Mouse (Mus musculus) heart, embryonic 15.5 days (tissue): ENCODE results near the gene Espn. TPM values are rescaled to one million over a fixed set of nuclear protein-coding genes. Genes with fewer than 3 reads are reported as not detected.
A peak's percentile ranks its signal among the peaks of the same experiment; 100 is the strongest.

Experiments used
- ATAC-seq: fragments of 200-750 bp; cut with Nextera tagmentation; replicated peaks from 2 replicates; pipeline ENCODE4 v1.8.0; 2017; ENCODE audit warnings: low read depth, moderate TSS enrichment; ENCODE audit not compliant: insufficient number of reproducible peaks, insufficient read depth, low FRiP score
- H3K27ac ChIP-seq: fragments of 300-500 bp; sonication (generic); 2 replicates; pipeline ENCODE4 v1.5.1; 2015; ENCODE audit warnings: mild to moderate bottlenecking, inconsistent platforms
- H3K27me3 ChIP-seq: fragments of 300-500 bp; sonication (generic); 2 replicates; pipeline ENCODE4 v1.6.1; 2015; ENCODE audit warnings: inconsistent platforms
- H3K36me3 ChIP-seq: fragments of 300-500 bp; sonication (generic); 2 replicates; pipeline ENCODE4 v1.6.1; 2015; ENCODE audit warnings: mild to moderate bottlenecking, inconsistent platforms
- H3K4me1 ChIP-seq: fragments of 300-500 bp; sonication (generic); replicated peaks from 2 replicates; pipeline ENCODE4 v1.6.1; 2015; ENCODE audit warnings: inconsistent platforms
- H3K4me2 ChIP-seq: fragments of 300-500 bp; sonication (generic); 2 replicates; pipeline ENCODE4 v1.6.1; 2015; ENCODE audit warnings: inconsistent platforms, mild to moderate bottlenecking, moderate library complexity
- H3K4me3 ChIP-seq: fragments of 300-500 bp; sonication (generic); 2 replicates; pipeline ENCODE4 v1.5.1; 2015; ENCODE audit warnings: mild to moderate bottlenecking, inconsistent platforms
- H3K9ac ChIP-seq: fragments of 300-500 bp; sonication (generic); 2 replicates; pipeline ENCODE4 v1.6.1; 2015; ENCODE audit warnings: mild to moderate bottlenecking, inconsistent platforms
- H3K9me3 ChIP-seq: fragments of 300-500 bp; sonication (generic); replicated peaks from 2 replicates; pipeline ENCODE4 v1.6.1; 2016; ENCODE audit warnings: inconsistent platforms
- WGBS: fragments of 180-500 bp; shearing (Covaris S2); methylation state at CpG from one replicate; pipeline ENCODE4 v1.1.7; 2015; ENCODE audit warnings: mixed read lengths; 5-methylcytosine and 5-hydroxymethylcytosine counted together
- polyA plus RNA-seq: library from polyadenylated mRNA; unstranded; fragments of >200 nt; fragmentation: Nextera tagmentation; extraction: Ambion mirVana; gene quantifications from 2 replicates; pipeline ENCODE4 v1.2.1, GENCODE M21; 2015

Espn gene
- polyA plus RNA-seq, 1 experiment from 2014 or later = 0.93 TPM

DNA sequence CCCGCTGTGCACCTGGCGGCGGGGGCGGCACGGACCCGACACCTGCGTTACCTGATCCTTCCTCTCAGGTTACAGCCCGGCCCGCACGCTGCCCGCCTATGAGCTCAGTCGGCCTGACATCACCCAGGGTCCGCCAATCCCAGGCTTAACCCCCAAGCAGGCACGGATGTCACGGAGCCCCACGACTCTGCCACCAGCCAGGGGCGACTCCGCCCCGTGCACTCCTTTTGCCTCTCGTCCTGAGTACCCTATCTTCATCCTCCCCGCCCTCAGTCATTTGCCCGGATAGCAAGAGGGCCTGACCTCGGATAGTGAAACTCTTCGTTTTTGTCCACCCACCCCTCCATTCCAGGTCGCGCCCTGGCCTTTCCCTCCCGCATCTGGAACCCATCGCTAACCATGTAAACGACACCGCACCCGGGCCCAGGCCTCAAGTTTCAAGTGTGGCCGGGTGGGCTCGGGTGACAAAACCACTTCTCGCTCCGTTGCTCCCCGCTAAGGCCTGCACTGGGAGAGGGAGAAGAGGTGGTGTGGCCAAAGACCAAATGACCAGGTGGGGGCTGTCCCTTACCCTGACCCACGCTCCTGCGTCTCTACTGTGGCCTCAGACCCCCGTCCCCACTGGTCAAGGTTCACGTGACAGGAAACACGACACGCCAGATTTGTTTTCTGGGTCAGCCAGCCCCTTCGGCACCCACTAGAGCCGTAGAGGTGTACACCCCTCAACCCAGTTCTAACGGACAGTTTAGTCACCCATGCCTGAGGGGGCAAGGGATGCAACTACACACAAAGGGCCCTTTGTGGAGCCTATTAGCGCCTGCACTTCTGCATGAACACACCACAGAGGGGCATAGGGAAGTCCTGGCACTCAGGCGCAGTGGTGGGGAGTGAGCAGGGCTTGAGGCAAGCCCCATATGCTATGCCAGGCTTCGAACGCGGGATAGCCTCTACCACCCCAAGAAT is 20.1 kb downstream of the Espn start:
- no peak overlapping the region for H3K9ac ChIP-seq
- no peak overlapping the region for H3K27ac ChIP-seq
- H3K27me3 ChIP-seq = peaks cover 84% of the 10 kb centered on the region
- WGBS = 9% methylated on average over 50 of the region's 50 CpGs
- H3K9me3 ChIP-seq = no peaks in the 10 kb centered on the region
- no peaks in the 10 kb centered on the region for H3K36me3 ChIP-seq
- peak overlapping the region; percentile 80 for H3K4me2 ChIP-seq
- no peak for ATAC-seq
- H3K4me1 ChIP-seq = peaks cover 29% of the 10 kb centered on the region
- H3K4me3 ChIP-seq = peak overlapping the region; percentile 46

DNA sequence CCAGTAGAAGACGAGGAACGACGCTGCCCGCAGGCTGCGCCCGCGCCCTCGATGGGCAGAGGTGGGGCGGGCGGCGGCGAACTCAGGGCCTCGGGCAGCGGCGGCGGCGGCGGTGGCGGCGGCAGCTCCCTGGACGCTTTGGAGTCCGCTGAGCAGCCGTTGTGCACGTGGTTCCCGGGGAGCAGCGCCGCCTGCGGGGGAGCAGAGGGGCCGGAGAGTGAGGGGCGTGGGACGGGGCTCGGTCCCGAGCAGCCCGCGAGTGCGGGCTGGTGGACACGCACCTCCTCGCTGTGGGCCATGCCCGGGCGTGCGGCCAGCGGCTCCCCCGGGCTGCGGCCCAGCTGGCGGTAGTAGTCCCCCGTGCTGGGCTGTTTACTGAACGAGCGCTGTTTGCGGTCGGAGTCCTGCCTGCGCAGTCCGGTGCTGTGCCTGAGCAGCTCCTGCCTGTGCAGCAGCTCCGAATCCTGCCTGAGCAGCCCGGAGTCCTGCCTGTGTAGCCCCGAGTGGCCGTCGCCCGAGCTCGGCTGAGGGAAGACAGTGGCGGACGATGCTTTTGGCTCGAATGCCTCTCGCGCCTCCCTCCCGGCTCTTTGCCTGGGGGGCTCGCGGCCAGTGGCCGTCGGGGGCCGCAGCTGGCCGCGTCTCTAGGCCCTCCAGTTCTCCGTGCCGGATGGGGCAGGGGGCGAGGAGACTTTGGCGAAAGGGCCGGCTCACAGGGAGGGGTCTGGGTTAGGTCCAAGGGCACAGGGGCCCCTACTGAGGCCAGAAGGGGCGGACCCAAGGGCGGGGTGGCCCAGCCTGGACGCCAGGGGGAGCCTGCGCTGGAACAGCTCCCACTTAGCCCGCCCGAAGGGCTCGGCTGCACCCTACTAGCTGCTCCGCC is 21.2 kb downstream of the Espn start:
- Histone ChIP-seq H3K9ac (peak overlapping the region; percentile 40), H3K27ac (no peak overlapping the region), H3K4me2 (peak overlapping the region; percentile 80), H3K4me1 (peaks cover 36% of the 10 kb centered on the region), H3K27me3 (peaks cover 89% of the 10 kb centered on the region), H3K4me3 (peak overlapping the region; percentile 46), H3K9me3 (no peaks in the 10 kb centered on the region), H3K36me3 (no peaks in the 10 kb centered on the region)
- ATAC-seq = peak; percentile 53
- 2% methylated on average over 85 of the region's 85 CpGs for WGBS

DNA sequence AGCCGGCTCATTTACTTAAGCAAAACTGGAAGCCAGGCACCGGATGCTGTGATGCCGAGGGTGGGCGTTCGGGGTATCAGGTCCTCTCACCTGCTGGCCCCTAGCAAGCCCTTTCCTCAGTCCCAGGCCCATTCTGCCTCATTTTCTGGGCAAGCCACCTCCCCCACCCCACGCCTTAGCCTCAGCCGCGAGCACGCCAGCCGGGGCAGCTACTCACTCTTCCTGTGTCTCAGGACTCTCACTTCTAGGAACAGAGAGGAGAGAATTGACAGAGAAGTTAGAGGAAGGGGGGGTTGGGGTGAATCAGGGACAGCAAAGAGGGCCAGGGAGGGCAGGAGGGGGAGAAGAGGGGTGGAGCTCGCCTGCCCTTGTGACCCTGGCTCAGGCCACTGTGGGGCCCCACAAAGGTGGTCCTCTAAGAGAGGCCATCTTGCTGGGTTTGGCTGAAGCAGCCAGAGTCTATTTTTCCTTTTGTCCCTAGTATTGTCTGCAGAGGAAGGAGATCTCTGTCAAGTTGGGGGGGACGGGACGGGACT is 22.7 kb downstream of the Espn start:
- H3K9ac ChIP-seq = no peak overlapping the region
- H3K9me3 ChIP-seq = no peaks in the 10 kb centered on the region
- H3K4me1 ChIP-seq = peaks cover 52% of the 10 kb centered on the region
- H3K36me3 ChIP-seq = no peaks in the 10 kb centered on the region
- H3K4me3 ChIP-seq = no peak overlapping the region
- WGBS = 53% methylated on average over 13 of the region's 13 CpGs
- ATAC-seq = no peak
- no peak overlapping the region for H3K4me2 ChIP-seq
- H3K27ac ChIP-seq = no peak overlapping the region
- peaks cover 100% of the 10 kb centered on the region for H3K27me3 ChIP-seq

DNA sequence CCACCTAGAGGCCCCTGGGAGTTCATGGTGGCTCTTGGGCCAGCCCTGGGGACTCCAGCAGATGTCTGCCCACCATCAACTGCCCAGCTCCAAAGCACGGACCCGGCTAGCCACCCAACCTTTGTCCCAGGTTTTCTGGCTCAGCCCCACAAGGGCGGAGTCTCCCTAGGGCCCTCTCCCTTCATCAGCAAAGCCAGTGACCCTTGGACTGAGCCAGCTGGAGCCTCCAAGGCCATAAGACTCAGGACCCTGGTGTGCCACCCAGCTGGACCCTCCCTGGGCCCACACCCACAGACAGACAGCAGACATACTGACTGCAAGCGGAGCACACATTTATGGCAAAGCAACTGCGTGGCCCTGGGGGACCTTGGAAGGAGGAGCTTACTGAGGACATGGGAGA is 23.4 kb downstream of the Espn start:
- Histone ChIP-seq H3K27ac (no peak overlapping the region), H3K27me3 (peaks cover 100% of the 10 kb centered on the region), H3K9ac (no peak overlapping the region), H3K4me3 (no peak overlapping the region), H3K4me1 (peaks cover 52% of the 10 kb centered on the region), H3K4me2 (no peak overlapping the region), H3K9me3 (no peaks in the 10 kb centered on the region), H3K36me3 (no peaks in the 10 kb centered on the region)
- ATAC-seq = no peak
- 74% methylated on average over 5 of the region's 5 CpGs for WGBS

DNA sequence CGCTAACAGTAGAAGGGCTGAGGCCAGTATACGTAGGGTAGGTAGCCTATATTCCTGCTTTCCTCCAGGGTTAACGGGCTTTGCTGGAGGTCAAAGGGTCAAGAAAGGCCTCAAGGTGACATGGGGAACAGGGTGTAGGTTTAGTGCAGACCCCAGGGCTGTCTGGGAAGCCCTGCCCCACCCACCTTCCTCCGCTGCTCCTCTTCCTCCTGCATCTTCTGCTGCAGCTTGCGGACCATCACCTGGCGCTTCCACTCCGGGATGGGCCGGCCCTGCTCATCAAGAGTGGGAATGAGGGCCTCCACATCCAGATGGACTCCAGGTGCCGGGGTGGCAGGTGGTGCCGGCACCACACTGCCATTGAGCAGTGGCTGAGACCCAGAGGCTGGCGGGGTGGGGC is 24.3 kb downstream of the Espn start:
- peaks cover 100% of the 10 kb centered on the region for H3K27me3 ChIP-seq
- no peak overlapping the region for H3K27ac ChIP-seq
- no peak overlapping the region for H3K9ac ChIP-seq
- no peaks in the 10 kb centered on the region for H3K36me3 ChIP-seq
- H3K4me2 ChIP-seq = no peak overlapping the region
- ATAC-seq = no peak
- H3K4me1 ChIP-seq = peaks cover 52% of the 10 kb centered on the region
- no peaks in the 10 kb centered on the region for H3K9me3 ChIP-seq
- no peak overlapping the region for H3K4me3 ChIP-seq
- 93% methylated on average over 11 of the region's 11 CpGs for WGBS

DNA sequence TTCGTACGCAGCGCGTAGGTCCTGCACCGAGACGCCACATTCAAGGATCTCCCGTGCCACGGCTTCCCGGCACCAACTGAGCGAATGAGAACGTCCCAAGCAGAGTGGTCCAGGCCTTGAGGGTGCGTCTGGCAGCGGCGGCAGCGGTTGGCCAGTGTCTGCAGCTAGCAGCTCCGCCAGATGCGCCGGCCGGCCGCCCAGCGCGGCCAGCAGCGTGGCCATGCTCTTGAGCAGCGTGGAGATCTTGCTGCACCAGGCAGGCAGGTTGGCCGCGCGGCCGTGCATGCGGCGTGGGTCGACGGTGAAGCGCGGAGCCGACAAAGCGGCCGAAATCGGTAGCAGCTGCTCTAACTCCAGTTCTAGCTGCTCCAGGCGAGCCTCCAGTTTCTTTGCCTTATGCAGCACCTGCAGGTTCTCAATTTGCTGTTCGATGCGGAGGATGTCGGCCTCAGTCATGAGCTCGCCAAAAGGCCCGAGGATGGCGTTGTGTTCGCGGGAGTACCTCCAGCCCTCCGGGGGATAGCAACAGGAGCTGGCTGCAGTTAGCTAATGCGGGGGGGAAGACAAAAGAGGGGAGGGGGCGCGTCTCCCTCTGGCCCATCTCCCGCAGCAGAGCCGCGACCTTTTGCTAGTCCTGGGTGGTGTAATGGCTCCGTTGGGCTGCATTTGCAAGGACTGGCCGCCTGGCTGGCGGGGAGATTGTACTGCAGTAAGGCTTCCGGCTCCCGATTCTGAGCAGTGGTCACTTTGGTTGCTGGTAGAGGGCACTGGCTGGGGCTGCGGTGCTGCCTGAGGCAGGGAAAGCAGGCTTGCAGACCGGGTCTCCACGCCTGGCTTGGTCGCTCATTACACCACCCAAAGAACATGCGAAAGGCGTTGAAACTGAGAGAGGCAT is 25.9 kb downstream of the Espn start:
- Histone ChIP-seq H3K9me3 (no peaks in the 10 kb centered on the region), H3K4me1 (peaks cover 43% of the 10 kb centered on the region), H3K36me3 (no peaks in the 10 kb centered on the region), H3K27ac (no peak overlapping the region), H3K4me2 (peak overlapping the region; percentile 74), H3K4me3 (peak overlapping the region; percentile 44), H3K9ac (peak overlapping the region; percentile 29), H3K27me3 (peaks cover 100% of the 10 kb centered on the region)
- WGBS = 9% methylated on average over 65 of the region's 65 CpGs
- ATAC-seq = no peak

DNA sequence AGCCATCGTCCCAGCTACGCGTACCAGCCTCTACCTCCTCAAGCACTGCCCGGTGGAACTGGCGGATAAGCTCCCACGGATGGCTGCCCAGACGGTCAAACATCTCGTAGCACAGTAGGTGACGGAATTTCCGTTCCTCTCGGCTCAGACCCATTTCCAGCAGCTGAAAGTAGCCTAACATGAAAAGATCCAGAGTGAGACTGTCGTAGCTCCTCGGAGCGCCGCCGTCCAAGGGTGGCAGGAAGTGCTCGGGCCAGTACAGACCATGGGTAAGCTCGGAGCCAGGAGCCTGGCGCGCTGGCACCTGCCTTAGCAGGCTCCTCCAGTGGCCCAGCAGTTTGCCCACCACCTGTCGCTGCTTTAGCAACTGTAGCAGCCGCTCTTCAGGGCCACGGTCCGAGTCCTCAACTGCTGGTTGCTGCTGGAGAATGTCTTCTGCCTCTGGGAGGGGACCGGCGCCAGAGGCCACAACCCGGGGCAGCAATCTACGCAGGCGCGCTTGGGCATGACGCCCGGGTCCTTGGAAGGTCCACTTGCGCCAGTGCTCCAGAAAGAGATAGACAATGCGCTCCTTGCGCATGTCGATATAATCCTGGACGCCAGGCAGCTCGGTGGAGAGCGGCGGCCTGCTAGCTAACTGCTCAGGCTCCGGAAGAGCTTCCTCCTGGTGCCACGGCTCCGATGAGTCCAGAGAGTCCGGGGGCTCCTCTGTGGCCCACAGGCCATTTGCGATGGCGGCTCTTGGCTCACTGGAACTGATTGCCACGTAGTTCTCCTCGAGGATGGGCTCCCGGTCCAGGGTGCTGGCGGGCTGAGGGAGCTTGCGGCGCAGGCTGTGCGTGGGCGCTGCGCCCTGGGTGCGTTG is 26.8 kb downstream of the Espn start:
- Histone ChIP-seq H3K27ac (no peak overlapping the region), H3K4me3 (peak overlapping the region; percentile 44), H3K9me3 (no peaks in the 10 kb centered on the region), H3K9ac (peak overlapping the region; percentile 29), H3K36me3 (no peaks in the 10 kb centered on the region), H3K27me3 (peaks cover 100% of the 10 kb centered on the region), H3K4me2 (peak overlapping the region; percentile 74), H3K4me1 (peaks cover 43% of the 10 kb centered on the region)
- 7% methylated on average over 56 of the region's 56 CpGs for WGBS
- no peak for ATAC-seq

DNA sequence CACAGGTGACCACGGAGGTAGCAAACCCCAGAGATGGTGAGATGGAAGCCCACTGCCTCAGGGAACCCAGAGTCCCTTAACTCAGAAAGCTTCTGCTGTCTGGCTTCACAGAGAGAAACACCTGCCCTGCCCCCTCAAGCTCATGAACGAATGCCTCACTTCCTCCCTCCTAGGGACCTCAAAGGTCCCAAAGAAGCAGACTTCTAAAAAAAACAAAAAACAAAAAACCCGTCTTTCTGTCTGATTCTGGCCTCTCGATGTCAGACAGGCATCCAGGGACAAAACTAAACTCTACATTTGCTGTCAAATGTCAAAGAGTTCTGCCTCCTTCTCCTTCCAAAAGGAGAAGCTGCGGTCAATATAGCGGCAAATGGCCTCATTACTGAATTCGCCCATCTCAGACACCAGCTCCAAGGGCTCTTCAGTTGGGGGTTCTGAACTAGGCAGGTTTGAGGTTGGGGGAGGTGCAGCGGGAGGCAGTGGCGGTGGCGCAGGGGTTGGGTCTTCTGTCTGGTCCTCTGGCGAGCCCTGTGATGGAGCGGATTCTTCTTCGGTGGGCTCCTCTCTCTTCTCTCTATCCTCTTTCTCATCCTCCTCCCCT is 27.7 kb downstream of the Espn start:
- Histone ChIP-seq H3K36me3 (no peaks in the 10 kb centered on the region), H3K27me3 (peaks cover 100% of the 10 kb centered on the region), H3K9ac (no peak overlapping the region), H3K27ac (no peak overlapping the region), H3K9me3 (no peaks in the 10 kb centered on the region), H3K4me3 (peak overlapping the region; percentile 44), H3K4me2 (peak overlapping the region; percentile 74), H3K4me1 (peaks cover 46% of the 10 kb centered on the region)
- 22% methylated on average over 13 of the region's 13 CpGs for WGBS
- no peak for ATAC-seq

DNA sequence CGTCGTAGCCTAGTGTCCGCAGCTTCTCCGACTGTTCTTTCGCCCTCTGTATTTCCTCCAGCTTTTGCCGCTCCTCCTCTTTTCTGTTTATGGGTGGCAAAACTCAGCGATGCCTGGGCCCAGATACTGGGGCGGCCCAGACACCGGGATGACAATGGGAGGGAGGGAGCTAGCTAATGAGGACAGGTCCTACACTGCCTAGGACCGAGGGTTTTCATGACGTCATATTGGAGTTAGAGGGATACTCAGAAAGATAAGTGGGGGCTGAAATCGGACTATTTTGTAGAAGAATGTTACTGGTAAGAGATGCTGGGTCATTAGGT is 31.0 kb downstream of the Espn start:
- Histone ChIP-seq H3K27me3 (peaks cover 100% of the 10 kb centered on the region), H3K27ac (no peak overlapping the region), H3K9me3 (no peaks in the 10 kb centered on the region), H3K4me1 (peaks cover 43% of the 10 kb centered on the region), H3K36me3 (no peaks in the 10 kb centered on the region), H3K4me3 (peak overlapping the region; percentile 37), H3K9ac (no peak overlapping the region), H3K4me2 (peak overlapping the region; percentile 60)
- WGBS = 2% methylated on average over 12 of the region's 12 CpGs
- ATAC-seq = no peak
